Mouse (Mus musculus): ENCODE measurements around the gene Gstm1. TPM values are rescaled to one million over a fixed set of nuclear protein-coding genes. Genes with fewer than 3 reads are reported as not detected.
A peak's percentile ranks its signal among the peaks of the same experiment; 100 is the strongest.

Gene Gstm1
- polyA plus RNA-seq, 1 experiment from 2014 or later = 42.5 TPM

DNA sequence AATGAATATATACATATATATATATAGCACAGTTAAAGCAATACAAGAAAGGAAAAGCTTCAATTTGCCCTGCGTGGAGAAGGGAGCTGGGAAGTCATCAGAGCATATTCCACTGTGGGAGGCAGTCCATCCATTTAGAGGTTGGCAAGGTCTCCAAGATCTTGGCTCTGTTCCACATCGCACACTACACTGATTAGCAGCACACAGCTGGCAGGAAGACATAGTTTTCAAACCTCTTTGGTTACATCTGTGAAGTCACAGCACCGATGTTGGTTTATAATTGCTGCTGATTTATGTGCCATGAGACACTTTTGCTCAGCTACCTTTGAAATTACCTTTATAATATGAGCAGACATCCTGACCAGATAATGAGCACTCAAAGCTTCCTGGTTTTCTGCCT is 30.5 kb upstream of the Gstm1 start:
- Histone ChIP-seq H3K9me3 (ENCODE audit: low read depth, low read length) (no peaks in the 10 kb centered on the region), H3K4me3 (ENCODE audit: low read depth, low read length) (no peak overlapping the region), H3K27me3 (ENCODE audit: insufficient read depth, low read length) (no peaks in the 10 kb centered on the region), H3K4me2 (no peak overlapping the region), H3K9ac (no peak overlapping the region), H3K27ac (ENCODE audit: low read depth) (no peak overlapping the region), H3K36me3 (ENCODE audit: insufficient read depth) (no peaks in the 10 kb centered on the region), H3K4me1 (ENCODE audit: insufficient read depth) (no peaks in the 10 kb centered on the region; the same call in 1 of the 2 replicates)
- TF ChIP-seq CTCF (IDR thresholded peaks at IDR 0.05; ENCODE audit: low read depth) = no peak
- no peak for ATAC-seq (ENCODE audit: insufficient read depth)
- 43% methylated on average over 3 of the region's 3 CpGs for WGBS
- DNase-seq = peak; percentile 43

- no peak for ATAC-seq (ENCODE audit: insufficient read depth)
- TF ChIP-seq CTCF (IDR thresholded peaks at IDR 0.05; ENCODE audit: low read depth) = no peak
Observed at GRCm38 (mm10) chr3:108046944-108047655, 29.3 kb upstream of the Gstm1 start.

GRCm38 (mm10) chr3:108044394-108045140 is 26.8 kb upstream of the Gstm1 start, which contains the start of gene Gstm4:
Gstm4 (minus strand) TSS chr3:108044894.
- peak within 1 kb of the TSS; percentile 53 for H3K4me3 ChIP-seq (ENCODE audit: low read depth, low read length)
- H3K36me3 ChIP-seq (ENCODE audit: insufficient read depth) = no peaks in the 10 kb centered on the region
- peak within 1 kb of the TSS; percentile 69 for H3K9ac ChIP-seq
- H3K27me3 ChIP-seq (ENCODE audit: insufficient read depth, low read length) = no peaks in the 10 kb centered on the region
- H3K27ac ChIP-seq (ENCODE audit: low read depth) = peak within 1 kb of the TSS; percentile 67; the same call in 1 of the 2 replicates
- TF ChIP-seq CTCF (IDR thresholded peaks at IDR 0.05; ENCODE audit: low read depth) = peak; percentile 30; the same call in 1 of the 2 replicates
- DNase-seq (peak; percentile 92), ATAC-seq (ENCODE audit: insufficient read depth) (peak; percentile 96)
- peak within 1 kb of the TSS; percentile 93 for H3K4me2 ChIP-seq
- WGBS = 3% methylated on average over 29 of the region's 29 CpGs
- no peaks in the 10 kb centered on the region for H3K9me3 ChIP-seq (ENCODE audit: low read depth, low read length)
- H3K4me1 ChIP-seq (ENCODE audit: insufficient read depth) = no peaks in the 10 kb centered on the region; the same call in 1 of the 2 replicates

More at GRCm38 (mm10) chr3:108046944-108047655, 29.3 kb upstream of the Gstm1 start:
- no peak overlapping the region for H3K27ac ChIP-seq (ENCODE audit: low read depth)
- WGBS = 70% methylated on average over 2 of the region's 2 CpGs
- H3K4me3 ChIP-seq (ENCODE audit: low read depth, low read length) = no peak overlapping the region
- no peak overlapping the region for H3K4me2 ChIP-seq
- no peaks in the 10 kb centered on the region for H3K9me3 ChIP-seq (ENCODE audit: low read depth, low read length)
- no peaks in the 10 kb centered on the region for H3K36me3 ChIP-seq (ENCODE audit: insufficient read depth)
- H3K27me3 ChIP-seq (ENCODE audit: insufficient read depth, low read length) = no peaks in the 10 kb centered on the region
- no peak overlapping the region for H3K9ac ChIP-seq
- H3K4me1 ChIP-seq (ENCODE audit: insufficient read depth) = no peaks in the 10 kb centered on the region; the same call in 1 of the 2 replicates
- no peak for DNase-seq

DNA sequence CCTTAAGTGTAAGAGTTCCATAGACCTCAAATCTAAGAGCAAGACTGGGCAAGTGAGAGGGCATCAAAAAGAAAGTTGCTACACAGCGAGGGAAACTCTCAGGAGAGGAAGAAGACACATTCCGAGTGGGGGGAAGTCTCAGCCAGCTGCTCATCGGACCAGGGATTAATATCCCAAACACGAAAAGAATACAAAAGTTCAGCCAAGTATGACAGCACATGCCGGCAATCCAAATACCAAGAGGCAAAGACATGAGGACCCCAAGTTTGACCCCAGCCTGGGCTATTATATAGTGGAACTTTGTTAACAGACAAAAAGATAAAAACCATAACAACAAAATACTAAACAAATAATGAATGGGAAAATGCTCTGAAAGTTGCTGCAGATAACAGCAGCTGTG is 15.4 kb upstream of the Gstm1 start:
- Histone ChIP-seq H3K27ac (ENCODE audit: low read depth) (no peak overlapping the region), H3K9ac (no peak overlapping the region), H3K4me3 (ENCODE audit: low read depth, low read length) (no peak overlapping the region), H3K9me3 (ENCODE audit: low read depth, low read length) (no peaks in the 10 kb centered on the region), H3K36me3 (ENCODE audit: insufficient read depth) (no peaks in the 10 kb centered on the region), H3K4me2 (no peak overlapping the region), H3K4me1 (ENCODE audit: insufficient read depth) (no peaks in the 10 kb centered on the region), H3K27me3 (ENCODE audit: insufficient read depth, low read length) (no peaks in the 10 kb centered on the region)
- 61% methylated on average over 5 of the region's 5 CpGs for WGBS
- ATAC-seq (ENCODE audit: insufficient read depth) (no peak), DNase-seq (no peak)
- TF ChIP-seq CTCF (IDR thresholded peaks at IDR 0.05; ENCODE audit: low read depth) = no peak

DNA sequence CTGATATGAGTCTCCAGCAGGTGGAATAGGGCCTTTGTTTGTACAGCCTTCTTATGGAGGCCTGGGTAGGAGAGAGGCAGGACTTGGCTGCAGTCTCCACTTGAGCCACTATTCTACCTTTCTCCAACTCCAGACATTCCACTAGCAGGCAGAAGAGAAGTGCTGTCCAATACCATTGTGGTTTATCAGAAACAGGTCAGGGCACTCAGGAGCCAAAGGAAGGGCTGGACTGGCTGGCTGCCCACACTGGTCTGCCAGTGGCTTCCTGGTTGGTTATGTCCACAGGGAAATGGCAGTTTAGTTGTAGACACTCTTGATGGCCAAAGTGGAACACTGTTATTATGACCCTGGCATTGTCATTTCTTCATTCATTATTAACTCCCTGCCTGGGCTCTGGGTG is 14.3 kb upstream of the Gstm1 start:
- no peaks in the 10 kb centered on the region for H3K4me1 ChIP-seq (ENCODE audit: insufficient read depth)
- H3K9ac ChIP-seq = no peak overlapping the region
- no peak overlapping the region for H3K4me2 ChIP-seq
- no peaks in the 10 kb centered on the region for H3K27me3 ChIP-seq (ENCODE audit: insufficient read depth, low read length)
- no peaks in the 10 kb centered on the region for H3K36me3 ChIP-seq (ENCODE audit: insufficient read depth)
- no peak for DNase-seq
- no peak overlapping the region for H3K4me3 ChIP-seq (ENCODE audit: low read depth, low read length)
- TF ChIP-seq CTCF (IDR thresholded peaks at IDR 0.05; ENCODE audit: low read depth) = no peak
- no peak for ATAC-seq (ENCODE audit: insufficient read depth)
- H3K27ac ChIP-seq (ENCODE audit: low read depth) = no peak overlapping the region
- no peaks in the 10 kb centered on the region for H3K9me3 ChIP-seq (ENCODE audit: low read depth, low read length)

- Histone ChIP-seq H3K9ac (no peak overlapping the region), H3K4me1 (ENCODE audit: insufficient read depth) (no peaks in the 10 kb centered on the region), H3K4me2 (no peak overlapping the region), H3K4me3 (ENCODE audit: low read depth, low read length) (no peak overlapping the region), H3K36me3 (ENCODE audit: insufficient read depth) (no peaks in the 10 kb centered on the region), H3K27me3 (ENCODE audit: insufficient read depth, low read length) (no peaks in the 10 kb centered on the region), H3K9me3 (ENCODE audit: low read depth, low read length) (no peaks in the 10 kb centered on the region), H3K27ac (ENCODE audit: low read depth) (no peak overlapping the region)
- WGBS = 79% methylated on average over 4 of the region's 4 CpGs
- TF ChIP-seq CTCF (IDR thresholded peaks at IDR 0.05; ENCODE audit: low read depth) = no peak
- no peak for ATAC-seq (ENCODE audit: insufficient read depth)
- no peak for DNase-seq
Observed at GRCm38 (mm10) chr3:108028641-108029365, 11.0 kb upstream of the Gstm1 start.

GRCm38 (mm10) chr3:108026597-108026996 is 8.8 kb upstream of the Gstm1 start:
- no peaks in the 10 kb centered on the region for H3K27me3 ChIP-seq (ENCODE audit: insufficient read depth, low read length)
- H3K36me3 ChIP-seq (ENCODE audit: insufficient read depth) = no peaks in the 10 kb centered on the region
- no peak for TF ChIP-seq CTCF (IDR thresholded peaks at IDR 0.05; ENCODE audit: low read depth)
- H3K9ac ChIP-seq = no peak overlapping the region
- 89% methylated on average over 1 of the region's 1 CpGs for WGBS
- DNase-seq (no peak), ATAC-seq (ENCODE audit: insufficient read depth) (no peak)
- no peak overlapping the region for H3K27ac ChIP-seq (ENCODE audit: low read depth)
- no peaks in the 10 kb centered on the region for H3K4me1 ChIP-seq (ENCODE audit: insufficient read depth)
- H3K4me3 ChIP-seq (ENCODE audit: low read depth, low read length) = no peak overlapping the region
- no peaks in the 10 kb centered on the region for H3K9me3 ChIP-seq (ENCODE audit: low read depth, low read length)
- no peak overlapping the region for H3K4me2 ChIP-seq
